Mouse (Mus musculus): Measurements from ENCODE around the gene Adssl1.

DNA sequence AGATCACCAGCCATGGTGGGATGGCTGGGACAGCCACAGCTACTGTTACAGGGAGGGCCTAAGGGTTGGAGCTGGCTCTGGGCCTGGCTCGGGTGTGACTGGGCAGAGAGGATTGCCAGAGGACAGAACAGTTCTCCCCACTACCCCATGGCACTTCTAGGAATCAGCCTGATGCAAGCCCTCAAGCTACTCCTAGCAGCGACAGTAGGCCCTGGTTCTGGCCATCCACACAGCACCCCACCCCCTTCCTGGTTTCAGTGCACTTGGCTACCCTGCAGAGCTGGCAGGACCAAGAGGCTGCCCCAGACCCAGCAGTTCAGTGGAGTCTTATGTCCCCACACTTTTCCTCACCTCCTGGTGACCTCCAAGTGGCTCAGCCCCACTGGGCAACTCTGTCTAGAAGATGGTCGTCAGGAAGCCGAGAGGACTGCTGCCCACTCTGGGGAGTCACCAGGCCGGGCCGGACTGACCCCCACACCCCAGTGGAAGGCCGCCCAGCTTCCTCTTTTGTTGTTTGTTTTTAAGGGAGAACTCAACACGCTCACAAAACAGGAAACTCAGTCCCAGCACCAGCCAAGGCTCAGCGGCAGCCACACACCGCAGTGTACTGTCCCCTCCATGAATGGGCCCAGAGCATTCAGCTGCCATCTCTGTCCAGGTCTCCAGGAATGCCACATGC, 47.9 kb downstream of the Adssl1 start:
- TF ChIP-seq GATA1 (IDR thresholded peaks at IDR 0.05; ENCODE audit: borderline replicate concordance, low read length) (no peak), CTCF (IDR thresholded peaks at IDR 0.05; ENCODE audit: low read depth, low read length) (no peak)

Data from G1E (cell line).